Mouse (Mus musculus) adrenal gland, postnatal 25 days (tissue): ENCODE measurements around the gene Sprtn. TPM values are rescaled to one million over a fixed set of nuclear protein-coding genes. Genes with fewer than 3 reads are reported as not detected.

Experiments
- DNase-seq: peaks from one replicate; pipeline ENCODE4 v3.0.0; 2021; ENCODE audit warnings: mixed read lengths
- total RNA-seq: library from RNA; stranded (reverse); gene quantifications from 2 replicates; pipeline ENCODE4 v1.2.3, GENCODE M21; 2021

Sprtn gene
- total RNA-seq, 1 experiment from 2014 or later: 24.1 TPM

DNA sequence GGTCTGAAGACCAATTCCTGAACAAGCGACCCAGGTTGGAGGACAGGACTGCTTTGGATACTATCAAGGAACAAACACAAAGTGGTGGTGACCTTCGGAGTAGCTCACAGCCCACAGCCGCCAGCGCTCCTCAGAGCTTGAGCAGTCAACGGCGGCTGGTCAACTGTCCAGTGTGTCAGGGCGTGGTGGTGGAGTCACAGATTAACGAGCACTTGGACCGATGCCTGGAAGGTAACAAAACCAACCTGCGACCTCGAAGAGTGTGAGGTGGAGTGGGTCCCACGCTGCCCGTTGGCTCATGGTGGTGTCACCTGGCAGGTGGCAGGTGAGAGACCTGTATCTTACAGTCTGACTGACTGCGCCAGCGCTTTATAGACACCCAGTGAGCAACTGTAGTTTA is 5.5 kb downstream of the Sprtn start:
- DNase-seq: no peak

DNA sequence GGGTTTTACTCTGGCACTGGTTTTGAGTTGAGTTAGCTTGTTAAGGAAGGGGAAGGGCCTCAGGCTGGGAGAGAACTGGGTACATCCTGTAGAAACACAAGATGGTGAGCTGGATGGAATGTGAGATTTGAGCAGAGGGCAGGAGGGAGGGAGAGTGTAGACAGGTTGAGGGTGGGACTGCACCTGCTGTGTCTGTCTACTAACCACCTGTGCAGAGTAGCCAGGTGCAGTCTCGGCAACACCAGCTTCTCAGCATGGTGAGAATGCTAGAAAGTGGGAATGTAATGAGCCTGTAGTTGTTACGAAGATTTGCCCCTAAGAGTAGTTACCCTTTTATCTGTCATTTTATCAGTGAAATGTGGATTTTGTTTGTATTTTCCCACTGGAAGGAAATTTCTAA is 7.8 kb downstream of the Sprtn start:
- no peak for DNase-seq

DNA sequence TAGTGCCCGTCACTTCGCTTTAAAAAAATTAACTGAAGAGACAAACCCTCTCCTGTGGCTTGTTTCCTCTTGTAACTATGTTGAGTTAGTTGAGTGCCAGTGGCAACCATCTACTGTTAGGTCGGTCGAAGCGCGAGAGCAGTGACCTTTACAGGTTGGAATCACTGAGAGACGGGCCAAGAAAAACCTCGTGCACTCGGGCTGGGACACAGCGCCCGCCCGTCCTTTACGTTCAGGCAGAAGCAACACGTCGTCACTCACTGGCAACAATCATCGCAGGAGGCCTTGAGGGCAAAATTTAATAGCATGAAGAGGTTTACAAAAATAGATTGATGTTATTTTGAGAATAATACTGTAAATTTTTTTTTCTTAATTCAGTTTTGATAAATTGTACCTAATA is 12.2 kb downstream of the Sprtn start:
- DNase-seq: no peak

DNA sequence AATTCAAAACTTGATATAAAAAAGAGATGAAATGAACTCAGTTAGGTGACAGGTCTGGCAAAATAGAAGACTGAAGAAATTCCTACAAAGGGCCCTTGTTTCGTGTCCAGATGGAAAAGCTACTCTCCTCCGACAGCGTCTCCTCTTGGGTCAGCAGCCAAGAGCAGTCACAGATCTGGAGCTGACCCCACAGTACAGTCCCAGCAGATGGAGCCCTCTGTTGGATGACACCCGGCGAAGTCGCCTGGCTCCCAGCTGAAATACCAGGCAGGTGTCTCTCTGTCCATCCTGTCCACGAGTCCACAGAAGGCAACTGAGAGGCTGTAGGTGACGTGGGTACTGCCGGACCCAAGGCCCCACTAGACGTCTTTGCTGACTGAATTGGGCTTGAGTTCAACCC is 12.7 kb downstream of the Sprtn start:
- DNase-seq: no peak

DNA sequence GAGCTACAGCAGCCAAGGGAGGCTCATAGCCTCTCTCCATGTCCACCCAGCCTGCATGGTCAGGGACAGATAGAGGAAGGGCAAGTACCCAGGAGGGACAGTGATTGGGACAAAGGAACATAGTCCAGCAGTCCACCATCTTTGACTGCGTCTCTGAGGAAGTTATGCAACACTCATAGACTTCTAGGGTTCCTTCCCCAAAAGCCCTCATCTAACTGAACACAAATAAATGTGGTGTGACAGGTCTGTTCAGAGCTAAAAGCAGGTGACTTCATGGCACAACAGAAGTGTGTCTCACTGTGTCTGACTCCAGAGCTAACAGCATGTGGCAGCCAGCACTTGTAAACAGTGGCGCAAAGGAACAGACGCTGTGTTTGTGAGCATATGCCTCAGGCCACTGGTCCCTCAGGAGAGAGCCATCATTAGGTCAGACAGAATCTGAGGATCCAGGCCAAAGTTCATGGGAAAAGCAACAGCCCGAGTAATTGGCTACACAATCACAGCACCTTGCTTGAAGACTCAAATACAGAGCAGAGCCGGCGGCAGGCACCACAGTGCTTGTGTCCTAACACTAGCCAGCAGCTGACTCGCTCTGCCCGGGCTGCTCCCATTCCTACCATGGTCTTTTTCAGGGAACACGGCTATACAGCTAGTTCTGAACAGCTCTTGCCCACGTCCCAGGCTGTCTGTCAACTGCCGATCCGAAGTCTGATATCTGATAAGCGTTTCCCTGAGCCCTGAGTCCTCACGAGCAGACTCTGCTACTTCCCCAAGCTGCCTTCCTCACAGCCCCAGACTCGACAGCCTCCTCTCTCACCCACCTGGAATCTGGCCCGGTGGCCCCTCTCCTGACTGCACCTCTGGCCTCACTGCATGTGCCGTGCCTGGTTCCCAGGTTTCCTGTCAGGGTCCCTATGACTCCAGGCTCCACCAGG is 14.5 kb downstream of the Sprtn start:
- DNase-seq: no peak

DNA sequence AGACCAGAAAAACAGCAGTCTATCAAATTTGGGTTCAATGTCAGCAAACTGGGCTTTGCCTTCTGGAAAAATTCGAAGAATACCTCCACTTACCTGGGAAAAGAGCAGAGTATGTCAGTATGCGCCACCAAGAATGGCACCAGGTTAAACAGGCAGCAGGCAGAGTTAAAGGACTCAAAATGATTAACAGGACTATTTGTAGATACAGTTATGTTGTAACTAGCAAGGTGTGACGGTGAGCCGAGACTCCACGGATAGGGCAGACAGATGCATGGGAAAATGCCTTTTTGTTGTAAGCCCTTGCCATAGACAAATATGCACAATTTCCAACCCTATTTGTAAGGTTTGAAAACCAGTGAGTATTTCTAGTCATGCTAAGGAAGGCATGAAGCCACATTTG is 16.4 kb downstream of the Sprtn start:
- no peak for DNase-seq

DNA sequence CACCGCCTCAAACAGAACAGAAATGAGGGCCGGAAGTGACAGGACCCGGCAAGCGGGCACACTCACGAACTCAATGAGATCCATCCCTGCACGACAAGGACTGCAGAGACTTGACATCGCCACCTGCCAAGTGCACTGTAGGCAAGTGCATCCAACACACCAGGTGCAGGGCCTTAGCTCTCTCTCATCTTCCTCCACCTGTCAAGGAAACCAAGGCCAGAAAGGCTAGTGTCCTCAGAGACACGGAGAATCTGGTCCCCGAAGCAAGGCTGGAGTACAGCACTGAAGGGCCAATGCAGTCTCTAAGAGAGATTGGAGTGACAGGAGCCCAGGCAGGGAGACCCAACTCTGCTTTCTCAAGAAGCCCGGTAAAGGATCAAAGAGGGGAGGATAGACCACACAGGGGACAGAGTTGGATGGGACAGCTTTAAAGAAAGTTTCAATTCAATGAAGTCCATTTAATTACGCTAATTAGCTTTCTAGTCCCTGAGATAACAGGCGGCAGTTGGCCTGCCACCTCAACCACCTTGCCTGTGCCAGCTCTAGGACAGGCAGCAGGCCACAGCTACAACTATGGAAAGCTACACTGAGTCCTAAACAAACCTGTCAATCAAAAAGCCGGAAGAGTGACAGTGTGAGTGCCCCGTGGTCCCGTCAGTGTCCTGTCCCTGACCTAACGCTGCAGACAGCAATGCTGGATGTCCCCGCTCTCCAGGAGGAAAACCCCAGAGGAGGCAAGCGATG is 20.2 kb downstream of the Sprtn start:
- DNase-seq: no peak

DNA sequence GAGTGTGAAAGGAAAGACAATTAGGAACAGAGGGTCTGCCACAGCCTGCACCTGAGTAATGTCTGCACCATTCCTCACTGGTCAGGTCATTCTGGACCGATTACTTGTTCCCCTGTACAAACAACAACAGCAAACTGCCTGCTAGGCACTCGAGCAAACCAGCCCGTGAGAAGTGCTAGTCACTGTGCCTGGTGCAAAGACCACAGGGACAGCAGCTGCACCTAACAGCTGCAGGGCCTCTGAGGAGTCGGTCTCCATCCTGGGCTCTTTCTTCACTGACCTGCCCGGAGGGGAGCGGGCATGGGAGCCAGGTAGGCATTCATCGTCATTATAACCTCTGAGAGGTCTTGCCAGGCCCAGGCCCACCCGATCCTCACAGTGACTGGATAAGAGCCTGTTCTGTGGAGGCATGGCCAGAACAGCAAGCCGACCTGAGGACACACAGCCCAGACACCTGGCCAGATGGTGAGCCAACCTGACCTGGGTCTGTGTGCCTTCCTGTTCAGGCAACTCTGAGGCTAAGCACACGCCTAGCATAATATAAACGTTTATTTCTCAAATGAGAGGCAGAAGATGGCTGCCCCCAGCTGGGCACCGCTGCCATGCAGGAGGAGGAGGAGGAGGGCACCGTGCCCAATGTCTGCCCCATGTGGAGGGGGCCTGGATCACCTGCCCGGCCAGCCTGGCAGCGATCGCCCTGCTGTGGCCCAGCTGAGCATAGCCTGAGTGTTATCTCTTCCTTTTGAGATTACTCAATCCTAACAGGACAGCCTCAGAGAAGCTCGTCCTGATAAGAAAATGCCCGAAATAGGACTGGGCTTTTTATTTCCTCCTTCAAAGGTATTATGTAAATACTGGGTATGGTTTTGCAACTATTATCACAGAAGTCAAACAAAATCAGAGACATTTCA is 23.9 kb downstream of the Sprtn start:
- peak; percentile 46 for DNase-seq

DNA sequence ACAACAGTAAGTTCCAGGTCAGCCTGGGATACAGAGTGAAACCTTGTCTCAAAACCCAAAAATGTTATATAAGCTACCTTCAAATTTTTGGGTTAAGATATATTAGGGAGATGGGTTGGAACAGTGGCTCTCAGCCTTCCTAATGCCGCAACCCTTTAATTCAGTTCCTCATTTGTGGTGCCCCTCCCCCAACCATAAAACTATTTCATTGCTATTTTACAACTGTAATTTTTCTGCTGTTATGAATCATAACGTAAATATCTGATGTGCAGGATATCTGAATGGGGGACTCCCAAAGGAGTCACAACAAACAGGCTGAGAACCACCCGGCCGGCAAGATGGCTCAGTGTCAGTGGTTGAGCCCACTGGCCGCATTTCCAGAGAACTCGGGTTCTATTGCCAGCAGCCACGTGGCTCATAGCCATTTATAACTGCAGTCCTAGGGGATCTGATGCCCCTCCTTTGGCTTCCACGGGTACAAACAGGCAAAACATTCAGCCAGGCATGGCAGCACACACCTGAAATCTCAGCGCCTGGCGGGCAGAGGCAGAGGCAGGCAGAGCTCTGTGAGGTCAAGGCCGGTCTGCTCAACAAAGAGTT is 24.9 kb downstream of the Sprtn start:
- DNase-seq: no peak

DNA sequence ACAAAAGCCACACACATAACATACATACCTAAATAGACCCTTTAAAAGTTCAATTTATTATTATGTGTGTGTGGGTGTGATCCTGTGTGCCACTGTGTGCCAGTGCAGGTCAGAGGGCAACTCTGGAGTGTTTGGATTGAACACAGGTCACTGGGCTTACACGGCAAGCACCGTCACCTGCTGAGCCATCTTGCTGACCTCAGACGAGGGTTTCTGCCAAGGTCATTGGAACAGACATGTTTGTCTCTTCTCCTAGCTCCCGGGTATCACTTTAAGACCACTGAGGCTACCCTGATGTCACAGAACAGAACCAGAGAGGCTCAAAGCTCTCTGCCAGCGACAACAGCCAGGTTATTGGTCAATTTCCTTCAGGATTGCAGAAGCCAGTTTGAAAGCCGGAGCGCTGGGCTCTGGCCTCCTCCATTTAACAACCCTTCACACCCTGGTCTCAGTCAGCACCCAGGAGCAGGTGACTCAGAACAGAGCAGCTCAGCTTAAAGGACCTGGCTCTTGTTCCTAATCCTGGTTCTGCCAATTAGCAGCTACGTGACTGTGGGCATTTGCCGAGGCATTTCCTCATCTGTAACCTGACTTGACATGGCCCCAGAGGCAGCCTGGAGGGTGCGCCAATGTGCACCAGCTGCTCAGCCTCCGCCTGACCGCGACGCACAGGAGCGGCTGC is 26.4 kb downstream of the Sprtn start:
- no peak for DNase-seq

DNA sequence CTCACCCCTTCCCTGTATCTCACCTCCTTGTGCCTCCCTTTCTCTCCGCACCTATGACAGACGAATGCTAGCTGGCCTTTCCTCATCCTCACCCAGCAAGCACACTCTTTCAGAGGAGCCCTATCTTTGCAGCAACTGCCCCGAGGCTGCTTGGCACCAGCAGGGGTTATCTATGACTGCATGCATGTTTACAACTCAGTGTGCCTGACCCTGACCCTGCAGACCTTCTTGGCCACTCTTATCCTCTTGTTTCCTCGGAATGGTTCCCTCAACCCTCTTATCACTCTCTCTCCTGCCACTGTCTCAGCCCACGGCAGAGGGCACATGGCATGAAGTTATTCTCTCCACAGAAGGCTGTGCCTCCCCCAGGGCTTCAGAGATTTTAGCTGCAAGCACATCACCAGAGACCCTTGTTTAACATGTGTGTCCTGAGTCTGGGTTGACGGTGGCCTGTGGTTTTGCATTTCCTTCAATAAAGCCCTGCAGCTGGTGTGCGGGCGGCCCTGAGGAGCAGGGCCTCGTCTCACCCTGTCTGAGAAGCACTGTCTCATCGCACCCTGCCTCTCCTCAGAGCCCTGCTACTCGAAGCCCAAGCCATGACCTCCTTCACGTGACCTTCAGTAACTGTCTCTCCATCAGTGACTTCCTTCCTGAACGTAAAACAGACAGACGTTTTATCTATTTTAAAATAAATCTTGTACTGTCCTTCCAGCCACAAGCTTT is 28.0 kb downstream of the Sprtn start:
- DNase-seq: no peak

DNA sequence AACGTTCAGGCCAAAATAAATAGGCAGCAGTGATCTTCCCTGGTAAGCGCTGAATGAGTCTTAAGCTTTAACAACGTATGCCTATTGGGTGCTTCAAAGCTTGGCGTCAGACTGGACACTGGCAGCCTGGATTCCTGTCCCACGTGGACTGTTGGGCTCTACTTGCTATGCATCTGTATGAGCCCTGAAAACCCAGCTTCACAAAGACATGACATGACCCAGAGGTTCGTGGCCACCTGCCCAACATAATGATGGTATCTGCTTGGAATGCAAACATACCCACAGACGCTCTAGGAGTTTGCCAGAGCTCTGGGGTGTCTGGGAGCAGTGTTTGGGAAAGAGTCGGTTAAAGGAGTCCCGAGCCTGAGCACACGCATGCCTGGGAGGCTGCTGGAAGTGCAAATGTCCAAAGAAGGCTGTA is 28.7 kb downstream of the Sprtn start:
- no peak for DNase-seq

DNA sequence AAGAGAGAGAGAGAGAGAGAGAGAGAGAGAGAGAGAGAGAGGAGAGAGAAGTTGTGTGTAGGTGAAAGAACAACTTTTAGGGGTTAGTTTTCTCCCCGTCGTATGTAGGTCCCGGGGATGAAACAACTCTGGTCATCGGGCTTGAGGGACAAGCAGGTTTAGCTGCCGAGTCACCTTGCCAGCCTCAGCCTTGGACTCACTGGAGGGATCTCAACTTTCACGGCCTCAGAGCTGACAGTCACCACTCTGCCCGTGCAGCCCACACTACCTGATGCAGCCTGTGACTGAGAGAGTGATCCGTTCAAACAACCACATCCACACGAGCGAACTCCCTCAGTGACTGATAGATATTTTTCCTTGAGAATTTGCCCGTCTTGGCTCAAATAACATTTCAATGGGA is 31.3 kb downstream of the Sprtn start:
- no peak for DNase-seq

DNA sequence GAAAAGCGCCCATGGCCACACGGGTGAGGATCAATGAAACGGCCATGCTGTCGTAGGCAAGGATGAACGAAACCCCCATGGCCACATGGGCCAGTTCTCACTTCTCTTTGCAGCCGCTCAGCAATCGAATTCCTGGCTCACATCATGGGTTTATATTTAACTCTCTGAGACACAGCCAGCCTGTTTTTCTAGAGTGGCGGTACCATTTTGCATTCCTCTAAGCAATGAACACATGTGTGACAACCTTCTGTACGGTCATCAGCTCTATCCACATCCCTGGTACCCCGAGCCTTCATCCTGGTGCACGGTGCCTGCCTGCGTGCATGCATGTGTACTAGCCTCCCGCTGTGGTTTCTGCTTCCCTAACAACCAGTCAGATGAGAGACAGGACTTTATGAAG is 32.4 kb downstream of the Sprtn start:
- no peak for DNase-seq

DNA sequence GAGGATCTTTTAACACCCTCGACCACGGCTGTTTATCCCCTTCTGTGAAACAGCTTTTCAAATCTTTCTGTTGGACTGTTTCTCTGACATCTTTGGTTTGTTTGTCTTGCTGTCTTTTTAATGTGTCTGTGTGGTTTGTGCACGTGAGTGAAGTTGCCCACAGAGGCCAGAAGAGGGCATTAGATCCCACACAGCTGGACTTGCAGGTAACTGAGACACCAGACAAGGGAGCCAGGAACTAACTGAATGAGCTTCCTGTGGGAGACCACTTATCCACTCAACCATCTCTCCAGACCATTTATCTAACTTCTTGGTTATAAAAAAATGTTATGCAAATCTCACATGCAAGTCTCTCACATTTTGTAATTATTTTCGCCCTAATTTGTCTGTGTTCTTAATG is 33.0 kb downstream of the Sprtn start:
- DNase-seq: no peak

DNA sequence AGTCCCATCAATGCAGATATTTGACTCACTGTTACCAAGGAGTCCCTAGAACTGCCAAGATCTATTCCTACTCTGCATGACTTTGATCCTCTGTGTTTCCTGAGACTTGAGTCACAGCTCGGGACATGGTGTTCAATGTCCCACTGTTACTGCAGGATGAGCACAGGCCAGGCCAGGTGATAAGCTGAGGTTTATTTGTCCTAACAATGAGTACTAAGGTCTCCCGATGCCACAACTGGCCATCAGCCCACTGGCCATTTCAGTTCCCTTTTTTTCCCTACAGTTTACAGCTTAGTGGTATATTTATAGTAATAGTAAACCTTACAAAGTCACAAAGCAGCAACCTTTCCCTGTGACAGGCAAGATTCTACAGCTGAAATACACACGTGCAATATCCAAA is 34.7 kb downstream of the Sprtn start:
- no peak for DNase-seq

DNA sequence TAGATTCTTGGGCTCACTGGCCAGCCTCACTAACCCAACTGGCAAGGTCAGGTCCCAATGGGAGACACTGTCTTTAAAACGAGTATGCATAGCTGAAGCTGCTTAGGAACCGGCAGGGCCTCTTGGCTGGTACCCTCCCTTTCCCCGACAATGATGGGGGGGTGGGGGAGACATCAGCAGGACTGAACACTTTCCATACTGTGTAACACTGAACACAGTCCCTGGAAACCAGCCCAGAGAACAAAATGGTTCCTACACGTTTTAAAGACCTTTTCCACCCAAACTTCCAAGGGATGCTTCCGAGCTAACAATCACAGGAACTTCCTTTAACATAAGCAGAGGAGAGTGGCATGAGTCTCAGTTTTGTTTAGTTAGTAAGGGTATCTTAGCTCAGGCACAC is 37.4 kb downstream of the Sprtn start:
- DNase-seq: no peak

DNA sequence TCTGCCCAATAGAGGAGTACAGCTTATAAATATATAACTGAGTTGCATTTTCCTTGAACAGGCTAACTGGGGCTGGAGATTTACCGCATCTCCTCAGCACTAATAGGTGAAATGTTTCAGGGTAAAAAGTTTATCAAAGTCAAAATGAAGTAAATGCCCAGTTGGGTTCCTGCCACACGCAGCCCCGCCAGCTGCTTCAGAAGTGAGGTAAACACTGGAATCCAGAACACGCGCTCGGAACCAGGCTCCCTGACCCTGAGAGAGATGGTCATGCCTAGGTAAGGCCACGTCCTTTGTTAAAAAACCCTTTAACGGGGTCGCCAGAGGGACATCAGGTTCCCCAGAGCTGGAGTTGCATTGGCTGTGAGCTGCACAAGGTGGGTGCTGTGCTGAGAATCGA is 39.0 kb downstream of the Sprtn start:
- DNase-seq: no peak

DNA sequence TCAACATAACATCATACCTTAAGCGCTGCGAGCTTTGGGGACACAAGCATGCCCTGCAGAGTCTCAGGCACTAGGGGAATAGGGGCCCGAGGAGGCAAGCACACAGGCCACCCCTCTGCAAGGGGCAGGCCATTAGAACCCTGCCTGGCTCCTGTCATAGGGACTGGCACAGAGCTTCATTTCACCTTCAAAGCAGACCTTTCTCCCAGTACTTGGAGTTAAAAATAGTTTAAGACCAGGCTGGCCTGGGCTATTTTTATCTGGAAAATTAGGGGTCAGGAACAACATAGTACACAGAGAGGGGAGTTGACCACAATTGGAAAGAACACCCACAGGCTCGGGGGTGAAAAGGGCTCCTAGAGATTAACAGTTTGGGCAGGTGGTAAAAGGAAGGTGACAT is 39.6 kb downstream of the Sprtn start:
- DNase-seq: no peak

DNA sequence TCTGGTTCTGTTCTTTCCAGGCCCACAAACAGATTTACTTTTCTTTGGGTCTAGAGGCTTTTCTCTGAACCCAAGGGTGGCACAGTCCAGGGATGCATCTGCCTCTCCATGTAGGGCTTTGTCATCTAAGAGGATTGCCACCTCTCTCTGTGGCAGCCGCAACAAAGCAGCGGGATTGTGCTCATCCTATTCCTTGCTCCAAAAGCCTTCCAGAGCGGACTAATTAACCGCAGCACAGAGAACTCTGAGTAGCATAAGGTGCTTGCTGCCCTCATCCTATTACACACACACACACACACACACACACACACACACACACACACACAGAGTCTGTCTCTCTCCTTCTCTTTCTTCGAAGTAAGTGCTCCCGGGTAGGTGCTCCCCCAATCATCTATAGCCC is 46.1 kb downstream of the Sprtn start:
- no peak for DNase-seq

DNA sequence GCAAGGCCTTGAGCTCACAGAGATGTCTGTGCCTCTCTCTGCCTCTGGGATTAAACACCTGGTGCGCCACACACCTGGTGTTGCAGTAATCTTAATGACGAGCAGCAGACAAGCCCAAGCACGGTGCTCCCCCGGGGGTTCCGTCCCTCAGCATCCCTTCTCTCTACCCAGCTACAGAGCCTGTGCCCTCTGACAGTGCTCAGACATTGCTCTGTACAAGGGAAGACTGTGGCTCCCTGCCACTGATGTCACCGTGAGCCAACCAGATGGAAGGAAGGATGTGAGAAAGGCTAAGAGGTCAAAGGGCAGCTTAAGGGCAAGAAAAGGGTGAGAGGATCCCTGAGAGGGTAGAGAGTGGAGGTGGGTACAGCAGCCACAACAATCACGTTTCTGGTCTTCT is 46.7 kb downstream of the Sprtn start:
- DNase-seq: no peak
